Mouse (Mus musculus): ENCODE measurements around the gene Nutm1. TPM values are rescaled to one million over a fixed set of nuclear protein-coding genes. Genes with fewer than 3 reads are reported as not detected.
A peak's percentile ranks its signal among the peaks of the same experiment; 100 is the strongest.

The Nutm1 gene
- polyA plus RNA-seq, 1 experiment from 2014 or later = not detected

DNA sequence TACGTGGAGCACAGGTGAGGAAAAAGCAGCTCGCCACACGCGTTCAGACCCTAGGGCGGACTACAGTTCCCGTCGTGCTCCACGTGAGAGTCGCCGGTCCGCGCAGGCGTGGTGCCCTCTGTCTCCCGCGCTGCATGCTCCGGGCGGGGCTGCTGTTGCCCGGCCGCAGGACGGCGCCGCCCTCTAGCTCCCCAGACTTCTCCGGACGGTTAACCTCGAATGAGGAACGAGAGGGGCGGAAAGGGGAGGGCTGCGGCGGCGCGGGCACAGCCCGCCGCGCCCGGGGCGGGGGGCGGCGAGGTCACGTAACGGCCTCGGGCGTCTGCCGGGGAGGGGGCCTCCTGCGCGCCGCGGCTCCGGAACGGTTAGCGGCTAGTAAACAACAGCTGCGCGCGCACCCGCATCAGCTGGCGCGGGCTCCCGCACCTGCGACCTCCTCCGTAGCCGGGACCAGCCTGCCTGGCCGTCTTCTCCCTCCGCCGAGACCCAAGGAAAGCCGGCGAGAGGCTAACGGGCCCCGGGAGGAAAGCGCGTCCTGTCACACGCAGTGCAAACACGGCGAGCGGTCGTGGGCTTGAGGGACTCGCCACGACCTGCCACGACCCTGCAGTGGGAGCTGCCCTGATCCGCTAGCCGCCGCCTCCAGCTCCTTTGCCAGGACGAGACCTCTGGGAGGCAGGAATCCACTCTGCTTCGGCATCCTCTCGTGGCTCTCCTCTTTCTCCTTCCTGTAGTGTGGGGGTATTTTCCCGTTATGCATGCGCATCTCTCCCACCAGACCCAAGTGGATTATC is 6.6 kb upstream of the Nutm1 start, which contains the start of gene Slc12a6:
Gene Slc12a6 (plus strand): TSS at position 378 of the 794 bp plus-strand sequence.
- Histone ChIP-seq H3K9me3 (ENCODE audit: control insufficient read depth, low read length) (no peaks in the 10 kb centered on the region), H3K4me1 (ENCODE audit: control insufficient read depth, insufficient read depth, low read length) (peaks cover 26% of the 10 kb centered on the region), H3K9ac (replicated peaks; ENCODE audit: low read depth, low read length) (peak within 1 kb of the TSS; percentile 85), H3K4me3 (ENCODE audit: low read depth, low read length) (peak within 1 kb of the TSS; percentile 80), H3K27ac (ENCODE audit: low read depth, low read length) (peak within 1 kb of the TSS; percentile 91), H3K27me3 (ENCODE audit: control insufficient read depth, insufficient read depth, low read length) (no peaks in the 10 kb centered on the region), H3K4me2 (ENCODE audit: low read depth, low read length) (peak within 1 kb of the TSS; percentile 60), H3K36me3 (ENCODE audit: control insufficient read depth, insufficient read depth, low read length) (no peaks in the 10 kb centered on the region)
- ATAC-seq (ENCODE audit: low read depth) = peak; percentile 94
- WGBS = under 1% methylated on average over 73 of the region's 85 CpGs

DNA sequence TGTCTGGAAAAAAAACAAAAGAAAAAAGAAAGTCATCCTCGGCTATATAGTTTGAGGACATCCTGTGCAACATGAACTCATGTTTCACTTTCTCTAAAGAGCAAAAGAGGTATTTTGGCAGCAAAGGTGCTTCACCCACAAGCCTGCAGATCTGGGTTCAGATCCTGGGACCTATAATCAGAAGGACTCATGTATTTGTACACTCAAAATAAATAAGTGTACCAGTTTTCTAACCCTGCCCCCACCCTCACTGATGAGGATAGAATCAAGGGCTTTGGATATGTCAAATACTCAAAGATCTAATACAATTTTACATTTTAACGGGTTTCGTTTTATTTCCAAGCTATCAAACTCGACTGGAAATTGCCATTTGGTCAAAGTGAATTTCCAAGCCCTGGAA is 5.3 kb upstream of the Nutm1 start:
- no peak overlapping the region for H3K4me3 ChIP-seq (ENCODE audit: low read depth, low read length)
- H3K27me3 ChIP-seq (ENCODE audit: control insufficient read depth, insufficient read depth, low read length) = no peaks in the 10 kb centered on the region
- no peaks in the 10 kb centered on the region for H3K36me3 ChIP-seq (ENCODE audit: control insufficient read depth, insufficient read depth, low read length)
- H3K27ac ChIP-seq (ENCODE audit: low read depth, low read length) = no peak overlapping the region
- peaks cover 26% of the 10 kb centered on the region for H3K4me1 ChIP-seq (ENCODE audit: control insufficient read depth, insufficient read depth, low read length)
- ATAC-seq (ENCODE audit: low read depth) = no peak
- no peaks in the 10 kb centered on the region for H3K9me3 ChIP-seq (ENCODE audit: control insufficient read depth, low read length)
- no peak overlapping the region for H3K4me2 ChIP-seq (ENCODE audit: low read depth, low read length)
- WGBS = 75% methylated on average over 4 of the region's 4 CpGs
- no peak overlapping the region for H3K9ac ChIP-seq (replicated peaks; ENCODE audit: low read depth, low read length)

DNA sequence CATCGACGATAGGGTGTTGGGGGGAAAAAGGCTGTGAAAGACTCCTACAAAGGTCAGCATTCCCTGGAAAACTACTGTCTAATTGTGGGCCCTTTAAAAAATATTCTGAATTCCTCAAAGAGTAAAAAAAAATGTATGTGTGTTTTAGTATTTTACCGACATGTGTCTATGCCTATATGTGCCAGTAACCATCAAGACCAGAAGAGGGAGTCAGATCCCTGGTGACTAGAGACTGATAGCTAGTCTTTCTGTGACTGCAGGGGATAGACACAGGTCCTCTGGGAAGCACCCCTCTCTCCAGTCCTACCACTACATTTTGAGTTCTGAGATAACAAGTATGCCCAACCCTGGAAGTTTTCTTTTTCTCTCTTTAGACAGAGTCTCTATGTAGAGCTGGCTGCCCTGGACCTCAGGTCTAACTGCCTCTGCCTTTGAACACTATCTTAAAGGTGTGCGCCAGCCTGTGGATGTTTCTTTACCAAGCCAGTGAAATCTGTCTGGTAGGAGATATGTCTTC is 3.7 kb upstream of the Nutm1 start:
- Histone ChIP-seq H3K4me3 (ENCODE audit: low read depth, low read length) (peak overlapping the region; percentile 68), H3K27ac (ENCODE audit: low read depth, low read length) (no peak overlapping the region), H3K36me3 (ENCODE audit: control insufficient read depth, insufficient read depth, low read length) (no peaks in the 10 kb centered on the region), H3K9ac (replicated peaks; ENCODE audit: low read depth, low read length) (peak overlapping the region; percentile 64; the same call in 1 of the 2 replicates), H3K4me2 (ENCODE audit: low read depth, low read length) (peak overlapping the region; percentile 53), H3K4me1 (ENCODE audit: control insufficient read depth, insufficient read depth, low read length) (peaks cover 22% of the 10 kb centered on the region), H3K9me3 (ENCODE audit: control insufficient read depth, low read length) (no peaks in the 10 kb centered on the region), H3K27me3 (ENCODE audit: control insufficient read depth, insufficient read depth, low read length) (no peaks in the 10 kb centered on the region)
- WGBS = 35% methylated on average over 4 of the region's 4 CpGs
- no peak for ATAC-seq (ENCODE audit: low read depth)

DNA sequence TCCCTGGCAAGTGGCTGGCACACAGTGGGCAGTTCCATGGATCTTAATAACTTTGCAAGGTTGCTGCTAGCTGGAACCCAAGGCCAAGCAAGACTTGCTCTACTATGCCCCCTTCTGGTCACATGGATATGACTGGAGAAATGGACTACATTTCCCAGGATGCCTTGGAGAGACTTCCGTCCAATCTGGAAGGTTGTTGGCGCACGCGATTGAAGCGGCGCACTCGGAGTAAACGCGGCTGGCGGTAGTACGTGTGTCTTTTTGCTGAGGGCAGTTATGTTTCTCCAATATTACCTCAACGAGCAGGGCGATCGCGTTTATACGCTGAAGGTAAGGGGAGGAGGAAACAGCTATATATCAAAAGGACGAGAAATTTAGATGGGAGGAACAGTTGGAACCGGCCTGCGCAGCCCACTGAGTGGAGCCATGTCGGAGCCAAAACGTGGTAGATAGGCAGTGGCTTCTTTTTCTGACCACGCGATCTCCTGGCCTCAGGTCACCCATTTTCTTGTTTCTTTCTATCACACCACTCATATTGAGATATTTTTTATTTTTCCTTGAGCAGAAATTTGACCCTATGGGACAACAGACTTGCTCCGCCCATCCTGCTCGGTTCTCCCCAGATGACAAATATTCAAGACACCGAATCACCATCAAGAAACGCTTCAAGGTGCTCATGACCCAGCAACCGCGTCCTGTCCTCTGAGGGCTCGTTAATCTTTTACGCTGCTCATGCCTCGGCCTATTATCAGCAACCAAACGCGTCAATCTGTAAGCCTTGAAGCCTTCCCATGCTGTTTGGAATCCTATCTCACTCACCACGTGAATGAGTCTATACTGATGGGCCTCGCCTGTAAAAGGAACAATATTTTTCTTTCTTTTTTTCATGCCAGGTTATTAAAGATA is 2.9 kb upstream of the Nutm1 start, which contains the start of gene Nop10:
Gene Nop10 (plus strand): TSS at position 179 of the 906 bp plus-strand sequence.
- Histone ChIP-seq H3K9ac (replicated peaks; ENCODE audit: low read depth, low read length) (peak within 1 kb of the TSS; percentile 64), H3K27ac (ENCODE audit: low read depth, low read length) (peak within 1 kb of the TSS; percentile 55; the same call in 1 of the 2 replicates), H3K4me2 (ENCODE audit: low read depth, low read length) (peak within 1 kb of the TSS; percentile 53), H3K9me3 (ENCODE audit: control insufficient read depth, low read length) (no peaks in the 10 kb centered on the region), H3K27me3 (ENCODE audit: control insufficient read depth, insufficient read depth, low read length) (no peaks in the 10 kb centered on the region), H3K4me1 (ENCODE audit: control insufficient read depth, insufficient read depth, low read length) (peaks cover 15% of the 10 kb centered on the region), H3K4me3 (ENCODE audit: low read depth, low read length) (peak within 1 kb of the TSS; percentile 68), H3K36me3 (ENCODE audit: control insufficient read depth, insufficient read depth, low read length) (no peaks in the 10 kb centered on the region)
- WGBS = under 1% methylated on average over 36 of the region's 36 CpGs
- peak; percentile 64 for ATAC-seq (ENCODE audit: low read depth)

DNA sequence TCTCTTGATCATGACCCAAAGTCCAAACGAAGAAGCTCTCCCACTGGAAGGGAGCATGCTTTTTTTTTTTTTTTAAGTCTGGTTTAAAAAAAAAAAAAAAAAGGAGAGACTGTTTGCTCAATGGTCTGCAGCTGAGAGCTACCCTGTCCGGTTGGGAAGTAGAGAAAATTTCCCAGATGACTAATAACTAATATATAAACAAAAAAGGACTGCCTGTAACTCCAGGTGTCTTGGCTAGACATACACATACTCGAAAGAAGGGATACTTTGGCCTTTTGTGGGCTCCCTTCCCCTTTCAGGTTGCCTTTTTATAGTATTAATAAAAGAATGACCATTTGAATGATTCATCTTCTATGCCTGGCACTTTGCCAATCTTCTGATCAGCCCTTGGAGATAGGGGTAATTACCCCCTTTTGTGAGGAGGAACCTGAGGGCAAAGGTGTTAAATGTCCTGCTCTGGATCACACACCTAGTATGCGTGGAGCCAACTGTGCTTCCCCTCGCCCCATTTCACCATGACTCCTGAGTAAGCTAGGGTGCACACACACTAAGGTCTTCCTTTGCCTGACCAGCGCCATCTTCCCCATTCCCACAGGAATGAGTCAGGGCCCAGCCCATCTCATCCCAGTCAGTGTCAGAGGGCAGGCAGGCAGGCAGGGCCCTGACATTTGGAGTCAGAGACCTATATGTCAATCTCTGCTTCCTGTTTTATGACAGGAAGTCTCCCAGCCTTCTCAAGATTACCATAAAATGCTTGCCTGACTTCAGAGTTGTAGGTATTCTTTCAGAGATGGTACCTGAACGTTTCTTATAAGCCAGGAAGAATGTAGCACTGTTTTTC is 4.2 kb downstream of the Nutm1 start:
- Histone ChIP-seq H3K4me2 (ENCODE audit: low read depth, low read length) (no peak overlapping the region), H3K4me3 (ENCODE audit: low read depth, low read length) (no peak overlapping the region), H3K27ac (ENCODE audit: low read depth, low read length) (no peak overlapping the region)

DNA sequence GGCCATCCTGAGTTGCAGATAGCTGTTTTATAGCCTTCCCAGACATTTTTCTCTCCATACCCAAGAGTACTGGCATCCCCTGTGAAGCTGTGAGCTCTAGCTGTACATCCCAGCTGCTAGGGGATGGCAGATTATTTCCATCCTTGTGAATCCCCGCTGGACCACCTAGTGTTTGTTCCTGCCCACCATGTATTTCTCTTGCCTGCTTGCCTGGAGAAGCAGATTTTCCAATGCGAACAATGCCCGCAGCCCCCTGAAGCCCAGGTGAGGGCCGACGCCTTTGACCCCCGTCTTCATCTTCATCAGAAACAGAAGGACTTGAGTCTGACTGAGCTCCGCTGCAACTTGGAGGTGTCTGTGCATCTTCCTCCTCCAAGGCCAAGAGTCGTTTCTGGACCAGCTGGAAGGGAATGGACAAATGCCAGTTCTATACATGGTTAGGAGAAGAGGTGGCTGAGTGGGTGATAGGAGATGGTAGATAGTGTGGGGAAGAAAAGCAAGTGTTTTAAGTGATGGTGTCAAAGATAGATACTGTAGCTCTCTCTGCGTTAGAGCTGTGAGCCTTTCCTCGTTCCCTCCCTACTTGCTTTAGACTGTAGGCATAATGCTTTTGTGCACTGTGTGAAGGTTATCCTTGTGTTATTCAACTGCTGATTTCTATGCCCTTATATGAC is 9.2 kb downstream of the Nutm1 start:
- no peak for ATAC-seq (ENCODE audit: low read depth)
- no peaks in the 10 kb centered on the region for H3K27me3 ChIP-seq (ENCODE audit: control insufficient read depth, insufficient read depth, low read length)
- no peak overlapping the region for H3K4me2 ChIP-seq (ENCODE audit: low read depth, low read length)
- no peak overlapping the region for H3K9ac ChIP-seq (replicated peaks; ENCODE audit: low read depth, low read length)
- no peak overlapping the region for H3K27ac ChIP-seq (ENCODE audit: low read depth, low read length)
- H3K4me3 ChIP-seq (ENCODE audit: low read depth, low read length) = no peak overlapping the region
- H3K9me3 ChIP-seq (ENCODE audit: control insufficient read depth, low read length) = no peaks in the 10 kb centered on the region
- H3K4me1 ChIP-seq (ENCODE audit: control insufficient read depth, insufficient read depth, low read length) = no peaks in the 10 kb centered on the region
- H3K36me3 ChIP-seq (ENCODE audit: control insufficient read depth, insufficient read depth, low read length) = no peaks in the 10 kb centered on the region; the same call in 1 of the 2 replicates
- WGBS = 94% methylated on average over 10 of the region's 10 CpGs

More for the DNA sequence above, 4.2 kb downstream of the Nutm1 start:
- H3K27me3 ChIP-seq (ENCODE audit: control insufficient read depth, insufficient read depth, low read length) = no peaks in the 10 kb centered on the region
- H3K36me3 ChIP-seq (ENCODE audit: control insufficient read depth, insufficient read depth, low read length) = no peaks in the 10 kb centered on the region
- no peaks in the 10 kb centered on the region for H3K9me3 ChIP-seq (ENCODE audit: control insufficient read depth, low read length)
- 66% methylated on average over 7 of the region's 7 CpGs for WGBS
- no peaks in the 10 kb centered on the region for H3K4me1 ChIP-seq (ENCODE audit: control insufficient read depth, insufficient read depth, low read length)
- H3K9ac ChIP-seq (replicated peaks; ENCODE audit: low read depth, low read length) = no peak overlapping the region
- no peak for ATAC-seq (ENCODE audit: low read depth)

DNA sequence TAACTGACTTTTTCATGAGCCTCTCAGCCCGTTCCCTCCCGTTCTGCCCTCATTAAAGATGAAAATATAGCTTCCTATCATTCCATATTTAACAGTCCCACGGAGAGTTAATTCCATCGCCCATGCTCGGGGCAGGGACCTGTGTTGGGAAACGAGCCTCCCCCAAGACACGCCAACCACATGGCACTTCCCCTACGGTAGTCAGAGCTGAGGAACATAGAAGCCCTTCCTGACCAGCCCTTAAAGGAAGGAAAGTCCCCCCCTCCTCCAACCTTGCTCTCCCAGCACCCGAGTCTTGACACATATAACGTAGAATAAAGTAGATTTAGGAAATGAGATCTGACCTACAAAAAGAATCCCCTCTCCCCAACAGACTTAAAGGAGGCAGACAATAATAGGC is 11.8 kb downstream of the Nutm1 start:
- 84% methylated on average over 10 of the region's 10 CpGs for WGBS
- Histone ChIP-seq H3K9ac (replicated peaks; ENCODE audit: low read depth, low read length) (no peak overlapping the region), H3K4me2 (ENCODE audit: low read depth, low read length) (no peak overlapping the region), H3K4me3 (ENCODE audit: low read depth, low read length) (no peak overlapping the region), H3K9me3 (ENCODE audit: control insufficient read depth, low read length) (no peaks in the 10 kb centered on the region), H3K4me1 (ENCODE audit: control insufficient read depth, insufficient read depth, low read length) (no peaks in the 10 kb centered on the region), H3K27ac (ENCODE audit: low read depth, low read length) (no peak overlapping the region), H3K36me3 (ENCODE audit: control insufficient read depth, insufficient read depth, low read length) (no peaks in the 10 kb centered on the region; the same call in 1 of the 2 replicates), H3K27me3 (ENCODE audit: control insufficient read depth, insufficient read depth, low read length) (no peaks in the 10 kb centered on the region)
- no peak for ATAC-seq (ENCODE audit: low read depth)

DNA sequence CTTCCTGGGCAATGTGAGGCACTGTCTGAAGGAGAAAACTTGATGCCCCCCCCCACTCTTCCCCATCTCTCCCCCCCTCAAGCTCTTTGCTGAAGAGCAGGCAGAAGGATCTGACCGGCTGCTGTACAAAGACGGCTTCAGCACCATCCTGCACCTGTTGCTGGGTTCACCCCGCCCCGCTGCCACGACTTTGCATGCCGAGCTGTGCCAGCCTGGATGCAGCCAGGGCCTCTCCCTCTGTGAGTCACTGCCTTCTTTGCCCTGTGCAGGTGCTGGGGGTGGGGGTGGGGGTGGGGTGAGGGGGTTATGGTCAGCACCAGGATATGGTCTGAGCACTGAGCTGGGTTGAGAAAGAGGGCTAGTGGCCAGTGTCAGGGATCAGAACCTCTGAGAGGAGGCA is 12.9 kb downstream of the Nutm1 start:
- Histone ChIP-seq H3K9ac (replicated peaks; ENCODE audit: low read depth, low read length) (no peak overlapping the region), H3K4me3 (ENCODE audit: low read depth, low read length) (no peak overlapping the region), H3K36me3 (ENCODE audit: control insufficient read depth, insufficient read depth, low read length) (no peaks in the 10 kb centered on the region; the same call in 1 of the 2 replicates), H3K4me1 (ENCODE audit: control insufficient read depth, insufficient read depth, low read length) (no peaks in the 10 kb centered on the region), H3K9me3 (ENCODE audit: control insufficient read depth, low read length) (no peaks in the 10 kb centered on the region), H3K4me2 (ENCODE audit: low read depth, low read length) (no peak overlapping the region), H3K27ac (ENCODE audit: low read depth, low read length) (no peak overlapping the region), H3K27me3 (ENCODE audit: control insufficient read depth, insufficient read depth, low read length) (no peaks in the 10 kb centered on the region)
- WGBS = 94% methylated on average over 6 of the region's 6 CpGs
- no peak for ATAC-seq (ENCODE audit: low read depth)
